Mouse (Mus musculus) lung, adult 2 months (tissue): ENCODE measurements around the gene Plpp4. TPM values are rescaled to one million over a fixed set of nuclear protein-coding genes. Genes with fewer than 3 reads are reported as not detected.

Source experiments
- DNase-seq: peaks from one replicate; pipeline ENCODE4 v3.0.0; 2022
- H3K4me1 ChIP-seq: fragments of 200-500 bp; 2 replicates; pipeline ENCODE4 v1.6.1; 2011; ENCODE audit warnings: low read length; ENCODE audit not compliant: control insufficient read depth, insufficient read depth
- H3K4me3 ChIP-seq: fragments of 200-500 bp; replicated peaks from 2 replicates; pipeline ENCODE3; 2011; ENCODE audit warnings: low read depth, mild to moderate bottlenecking, control low read depth, low read length; ENCODE audit errors: extremely low read depth
- CTCF ChIP-seq: fragments of 200-500 bp; IDR thresholded peaks from 2 replicates; pipeline ENCODE4 v1.5.1; 2011; ENCODE audit warnings: mild to moderate bottlenecking, low read length, control low read depth; ENCODE audit not compliant: insufficient read depth
- POLR2A ChIP-seq: fragments of 200-500 bp; IDR thresholded peaks from 2 replicates; pipeline ENCODE4 v1.6.1; 2011; ENCODE audit warnings: low read depth, mild to moderate bottlenecking, control low read depth, low read length, borderline replicate concordance; ENCODE audit errors: extremely low read depth
- WGBS: fragments of 180-500 bp; shearing (Covaris S2); methylation state at CpG from one replicate; pipeline ENCODE4 v1.1.7; 2018; 5-methylcytosine and 5-hydroxymethylcytosine counted together
- polyA plus RNA-seq: library from polyadenylated mRNA; depleted of rRNA; stranded (reverse); fragments of >200 nt; gene quantifications from 2 replicates; pipeline ENCODE4 v1.2.3, GENCODE M21; 2012; rRNA removed

Plpp4 gene
- polyA plus RNA-seq: not detected in 2 replicates

GRCm38 (mm10) chr7:129256621-129257373, at the start of gene Plpp4:
TSS of gene Plpp4 (plus strand) at chr7:129257031.
- DNase-seq: no peak
- Histone ChIP-seq H3K4me1 (no peaks in the 10 kb centered on the region), H3K4me3 (no peak within 1 kb of the TSS)
- no peak for TF ChIP-seq POLR2A
- no peak for TF ChIP-seq CTCF
- 2% methylated on average over 65 of the region's 66 CpGs for WGBS

- 75% methylated on average over 10 of the region's 10 CpGs for WGBS
- TF ChIP-seq POLR2A (no peak), CTCF (no peak)
- Histone ChIP-seq H3K4me1 (no peaks in the 10 kb centered on the region), H3K4me3 (no peak overlapping the region)
- no peak for DNase-seq
Measured at GRCm38 (mm10) chr7:129215926-129216543, 40.8 kb upstream of the Plpp4 start.

GRCm38 (mm10) chr7:129216547-129217195, 40.2 kb upstream of the Plpp4 start:
- Histone ChIP-seq H3K4me1 (no peaks in the 10 kb centered on the region), H3K4me3 (no peak overlapping the region)
- 65% methylated on average over 10 of the region's 10 CpGs for WGBS
- DNase-seq: no peak
- no peak for TF ChIP-seq POLR2A
- TF ChIP-seq CTCF: no peak

- no peak for TF ChIP-seq POLR2A
- TF ChIP-seq CTCF: no peak
- Histone ChIP-seq H3K4me3 (no peak overlapping the region), H3K4me1 (no peaks in the 10 kb centered on the region)
- 69% methylated on average over 9 of the region's 9 CpGs for WGBS
- DNase-seq: no peak
Measured at GRCm38 (mm10) chr7:129220948-129221347, 35.9 kb upstream of the Plpp4 start.

- TF ChIP-seq CTCF: no peak
- TF ChIP-seq POLR2A: no peak
- 76% methylated on average over 3 of the region's 3 CpGs for WGBS
- H3K4me1 ChIP-seq: no peaks in the 10 kb centered on the region
Measured at GRCm38 (mm10) chr7:129221649-129222048, 35.2 kb upstream of the Plpp4 start.

GRCm38 (mm10) chr7:129235410-129235809, 21.4 kb upstream of the Plpp4 start:
- DNase-seq: no peak
- WGBS: 45% methylated on average over 2 of the region's 2 CpGs
- Histone ChIP-seq H3K4me1 (no peaks in the 10 kb centered on the region), H3K4me3 (no peak overlapping the region)
- TF ChIP-seq CTCF: peak; percentile 62
- no peak for TF ChIP-seq POLR2A

More at GRCm38 (mm10) chr7:129221649-129222048, 35.2 kb upstream of the Plpp4 start:
- DNase-seq: no peak
- H3K4me3 ChIP-seq: no peak overlapping the region

- TF ChIP-seq CTCF (no peak), POLR2A (no peak)
- Histone ChIP-seq H3K4me3 (no peak overlapping the region), H3K4me1 (no peaks in the 10 kb centered on the region)
- WGBS: 63% methylated on average over 5 of the region's 5 CpGs
- DNase-seq: no peak
Measured at GRCm38 (mm10) chr7:129235995-129236394, 20.8 kb upstream of the Plpp4 start.

GRCm38 (mm10) chr7:129250981-129251380, 5.8 kb upstream of the Plpp4 start:
- no peak for DNase-seq
- H3K4me1 ChIP-seq: no peaks in the 10 kb centered on the region
- H3K4me3 ChIP-seq: no peak overlapping the region
- TF ChIP-seq CTCF: no peak
- no peak for TF ChIP-seq POLR2A

GRCm38 (mm10) chr7:129253406-129253805, 3.4 kb upstream of the Plpp4 start:
- no peak for DNase-seq
- H3K4me1 ChIP-seq: no peaks in the 10 kb centered on the region
- WGBS: 82% methylated on average over 6 of the region's 6 CpGs
- H3K4me3 ChIP-seq: no peak overlapping the region
- TF ChIP-seq POLR2A: no peak
- TF ChIP-seq CTCF: no peak

GRCm38 (mm10) chr7:129254126-129254525, 2.7 kb upstream of the Plpp4 start:
- 93% methylated on average over 1 of the region's 1 CpGs for WGBS
- DNase-seq: no peak
- no peak for TF ChIP-seq POLR2A
- no peak for TF ChIP-seq CTCF
- no peaks in the 10 kb centered on the region for H3K4me1 ChIP-seq
- H3K4me3 ChIP-seq: no peak overlapping the region
